Mouse (Mus musculus): Measurements from ENCODE around the gene Klk6. TPM values are rescaled to one million over a fixed set of nuclear protein-coding genes. Genes with fewer than 3 reads are reported as not detected.

Klk6 gene
- polyA plus RNA-seq, 1 experiment: 1.1 TPM

DNA sequence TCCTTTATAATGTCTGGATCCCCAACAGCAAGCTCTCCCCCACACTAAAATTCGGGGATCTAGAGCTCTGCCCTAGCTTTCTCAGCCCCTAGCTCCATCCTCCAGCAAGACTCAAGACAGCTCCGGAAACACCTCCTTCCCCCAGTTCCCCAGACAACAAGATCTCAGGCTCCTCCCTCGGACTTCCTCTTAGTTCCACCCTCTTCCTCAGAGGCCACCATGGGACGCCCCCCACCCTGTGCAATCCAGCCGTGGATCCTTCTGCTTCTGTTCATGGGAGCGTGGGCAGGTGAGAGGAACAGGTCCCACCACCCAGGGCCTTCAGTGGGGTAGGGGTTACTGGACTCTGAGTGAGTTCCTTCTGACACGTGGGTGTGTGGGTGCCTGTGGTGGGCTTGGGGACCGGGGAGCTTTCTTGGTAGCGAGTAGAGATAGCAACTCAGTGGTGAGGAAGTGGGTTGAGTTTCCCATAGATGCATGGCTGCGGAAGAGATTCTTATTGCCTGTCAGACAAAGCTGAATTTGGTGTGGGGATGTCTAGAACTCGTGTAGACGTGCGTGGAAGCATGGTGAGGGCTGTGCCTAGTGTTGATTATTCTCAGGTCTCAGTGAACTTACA, 26.3 kb upstream of the Klk6 start:
- Histone ChIP-seq H3K79me2 (ENCODE audit: control insufficient read depth, insufficient read depth) (no peaks in the 10 kb centered on the region), H3K79me3 (ENCODE audit: low read depth) (no peaks in the 10 kb centered on the region), H3K4me3 (ENCODE audit: insufficient read depth, poor library complexity, severe bottlenecking) (no peak overlapping the region), H3K27me3 (ENCODE audit: control insufficient read depth, insufficient read depth, insufficient read length) (no peaks in the 10 kb centered on the region), H3K36me3 (ENCODE audit: control insufficient read depth, insufficient read depth) (no peaks in the 10 kb centered on the region), H3ac (ENCODE audit: control insufficient read depth, insufficient read length, low read depth) (no peak overlapping the region)
- no peak for TF ChIP-seq USF1 (IDR thresholded peaks at IDR 0.05; ENCODE audit: low read depth)
- no peak for TF ChIP-seq MYOD1 (IDR thresholded peaks at IDR 0.05; ENCODE audit: control insufficient read depth, insufficient read length, low read depth)
- TF ChIP-seq MYOG (IDR thresholded peaks at IDR 0.05; ENCODE audit: control insufficient read depth, extremely low read depth, insufficient read length): no peak
- no peak for TF ChIP-seq FOSL1 (IDR thresholded peaks at IDR 0.05; ENCODE audit: insufficient read depth, low read length, poor library complexity, severe bottlenecking)
- no peak for TF ChIP-seq CEBPB (IDR thresholded peaks at IDR 0.05; ENCODE audit: low read depth)

DNA sequence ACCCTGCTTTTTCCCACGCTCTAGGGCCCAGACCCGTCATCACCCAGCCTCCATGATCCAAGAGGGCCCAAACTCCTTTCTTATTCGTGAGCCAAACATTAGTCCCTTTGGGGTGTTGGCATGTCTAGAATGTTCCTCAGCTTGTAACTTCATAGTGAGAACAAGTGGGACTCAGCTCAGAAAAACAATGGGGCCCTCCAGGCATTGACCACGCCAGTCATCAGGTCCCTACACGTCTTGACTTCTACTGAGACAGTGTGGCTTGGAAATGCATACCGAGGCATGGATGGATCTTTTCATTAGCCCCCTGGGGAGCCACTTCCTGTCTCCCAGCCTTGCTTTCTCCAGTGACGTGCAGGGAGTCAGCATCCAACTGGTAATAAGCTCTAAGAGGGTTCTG, 24.4 kb upstream of the Klk6 start:
- no peak for TF ChIP-seq MYOD1 (IDR thresholded peaks at IDR 0.05; ENCODE audit: control insufficient read depth, insufficient read length, low read depth)
- TF ChIP-seq MAX (IDR thresholded peaks at IDR 0.05): no peak
- TF ChIP-seq FOSL1 (IDR thresholded peaks at IDR 0.05; ENCODE audit: insufficient read depth, low read length, poor library complexity, severe bottlenecking): no peak
- no peak for TF ChIP-seq CTCF (IDR thresholded peaks at IDR 0.05; ENCODE audit: control insufficient read depth, insufficient read depth, insufficient read length)
- no peak for TF ChIP-seq CEBPB (IDR thresholded peaks at IDR 0.05; ENCODE audit: low read depth)
- TF ChIP-seq MYOG (IDR thresholded peaks at IDR 0.05; ENCODE audit: control insufficient read depth, extremely low read depth, insufficient read length): no peak
- no peak for TF ChIP-seq USF1 (IDR thresholded peaks at IDR 0.05; ENCODE audit: low read depth)
- no peak overlapping the region for H3ac ChIP-seq (ENCODE audit: control insufficient read depth, insufficient read length, low read depth)
- no peaks in the 10 kb centered on the region for H3K27me3 ChIP-seq (ENCODE audit: control insufficient read depth, insufficient read depth, insufficient read length)
- no peak overlapping the region for H3K4me3 ChIP-seq (ENCODE audit: insufficient read depth, poor library complexity, severe bottlenecking)
- H3K79me2 ChIP-seq (ENCODE audit: control insufficient read depth, insufficient read depth): no peaks in the 10 kb centered on the region
- no peaks in the 10 kb centered on the region for H3K79me3 ChIP-seq (ENCODE audit: low read depth)
- no peaks in the 10 kb centered on the region for H3K36me3 ChIP-seq (ENCODE audit: control insufficient read depth, insufficient read depth)

DNA sequence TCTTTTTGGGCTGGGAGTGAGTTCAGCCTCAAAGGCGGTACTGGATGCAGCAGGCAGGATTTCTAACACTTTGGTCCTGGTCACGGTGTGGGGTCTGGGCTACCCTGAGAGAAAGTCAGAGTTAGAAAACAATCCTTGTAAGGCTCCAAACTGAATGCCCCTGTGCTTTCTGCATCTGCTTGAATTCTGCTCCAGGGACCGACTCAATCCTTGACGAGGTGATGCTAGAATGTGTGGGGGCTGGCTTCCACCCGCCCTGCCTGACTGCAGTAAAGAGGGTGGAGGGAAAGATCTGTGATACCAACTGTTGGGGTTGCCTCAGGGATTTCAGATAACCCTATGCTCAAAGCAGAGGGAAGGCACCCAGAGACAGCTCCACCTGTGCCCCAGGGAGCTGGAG, 13.3 kb upstream of the Klk6 start, which contains the start of gene Klk7:
TSS of gene Klk7 (plus strand) at position 301 of the 400 bp plus-strand sequence.
- TF ChIP-seq USF1 (IDR thresholded peaks at IDR 0.05; ENCODE audit: low read depth) (no peak), CTCF (IDR thresholded peaks at IDR 0.05; ENCODE audit: control insufficient read depth, insufficient read depth, insufficient read length) (no peak), MYOD1 (IDR thresholded peaks at IDR 0.05; ENCODE audit: control insufficient read depth, insufficient read length, low read depth) (no peak), MYOG (IDR thresholded peaks at IDR 0.05; ENCODE audit: control insufficient read depth, extremely low read depth, insufficient read length) (no peak), CEBPB (IDR thresholded peaks at IDR 0.05; ENCODE audit: low read depth) (no peak), FOSL1 (IDR thresholded peaks at IDR 0.05; ENCODE audit: insufficient read depth, low read length, poor library complexity, severe bottlenecking) (no peak), MAX (IDR thresholded peaks at IDR 0.05) (no peak)
- Histone ChIP-seq H3K79me2 (ENCODE audit: control insufficient read depth, insufficient read depth) (no peaks in the 10 kb centered on the region), H3ac (ENCODE audit: control insufficient read depth, insufficient read length, low read depth) (no peak within 1 kb of the TSS), H3K4me3 (ENCODE audit: insufficient read depth, poor library complexity, severe bottlenecking) (no peak within 1 kb of the TSS), H3K27me3 (ENCODE audit: control insufficient read depth, insufficient read depth, insufficient read length) (peaks cover 20% of the 10 kb centered on the region), H3K36me3 (ENCODE audit: control insufficient read depth, insufficient read depth) (no peaks in the 10 kb centered on the region), H3K79me3 (ENCODE audit: low read depth) (no peaks in the 10 kb centered on the region)

DNA sequence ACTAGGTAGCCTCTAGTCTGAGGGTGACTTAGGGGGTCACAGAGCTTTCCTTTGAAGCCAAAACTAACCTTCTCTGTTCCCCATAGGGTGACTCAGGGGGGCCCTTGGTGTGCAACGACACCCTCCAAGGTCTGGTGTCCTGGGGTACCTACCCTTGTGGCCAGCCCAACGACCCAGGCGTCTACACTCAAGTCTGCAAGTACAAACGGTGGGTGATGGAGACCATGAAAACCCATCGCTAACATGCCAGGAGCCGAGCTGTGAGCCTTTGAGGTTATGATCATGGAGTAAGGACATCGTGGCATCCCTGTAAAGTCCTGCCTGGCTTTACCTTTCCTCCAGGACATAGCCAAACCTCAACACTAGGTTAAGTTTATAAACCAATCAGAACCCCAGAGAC, 9.1 kb upstream of the Klk6 start:
- Histone ChIP-seq H3K4me3 (ENCODE audit: insufficient read depth, poor library complexity, severe bottlenecking) (no peak overlapping the region), H3K27me3 (ENCODE audit: control insufficient read depth, insufficient read depth, insufficient read length) (peaks cover 20% of the 10 kb centered on the region), H3K79me3 (ENCODE audit: low read depth) (no peaks in the 10 kb centered on the region), H3K79me2 (ENCODE audit: control insufficient read depth, insufficient read depth) (no peaks in the 10 kb centered on the region), H3ac (ENCODE audit: control insufficient read depth, insufficient read length, low read depth) (no peak overlapping the region), H3K36me3 (ENCODE audit: control insufficient read depth, insufficient read depth) (no peaks in the 10 kb centered on the region)
- no peak for TF ChIP-seq MYOG (IDR thresholded peaks at IDR 0.05; ENCODE audit: control insufficient read depth, extremely low read depth, insufficient read length)
- TF ChIP-seq FOSL1 (IDR thresholded peaks at IDR 0.05; ENCODE audit: insufficient read depth, low read length, poor library complexity, severe bottlenecking): no peak
- TF ChIP-seq MAX (IDR thresholded peaks at IDR 0.05): no peak
- no peak for TF ChIP-seq USF1 (IDR thresholded peaks at IDR 0.05; ENCODE audit: low read depth)
- TF ChIP-seq CEBPB (IDR thresholded peaks at IDR 0.05; ENCODE audit: low read depth): no peak
- TF ChIP-seq CTCF (IDR thresholded peaks at IDR 0.05; ENCODE audit: control insufficient read depth, insufficient read depth, insufficient read length): no peak
- TF ChIP-seq MYOD1 (IDR thresholded peaks at IDR 0.05; ENCODE audit: control insufficient read depth, insufficient read length, low read depth): no peak

DNA sequence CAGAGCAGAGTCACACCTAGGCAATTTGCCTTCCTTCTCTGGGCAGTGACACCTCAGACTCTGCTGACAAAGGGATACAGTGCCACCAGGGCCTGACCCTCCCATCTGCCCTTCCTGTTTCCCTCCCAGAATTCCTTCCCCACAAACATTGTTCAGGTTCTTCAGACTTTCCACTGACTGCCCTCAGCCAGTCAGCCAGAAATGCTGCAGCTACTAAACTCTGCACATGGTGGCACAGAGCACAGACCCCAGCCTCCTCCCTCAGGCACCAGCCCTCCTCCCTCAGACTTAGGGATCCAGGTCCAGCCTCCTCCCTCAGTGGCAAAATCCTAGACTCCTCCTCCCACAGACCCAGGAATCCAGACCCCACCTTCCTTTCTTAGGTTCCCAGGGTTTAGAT, 7.6 kb upstream of the Klk6 start:
- H3K36me3 ChIP-seq (ENCODE audit: control insufficient read depth, insufficient read depth): no peaks in the 10 kb centered on the region
- no peak overlapping the region for H3K4me3 ChIP-seq (ENCODE audit: insufficient read depth, poor library complexity, severe bottlenecking)
- TF ChIP-seq CTCF (IDR thresholded peaks at IDR 0.05; ENCODE audit: control insufficient read depth, insufficient read depth, insufficient read length) (no peak), MAX (IDR thresholded peaks at IDR 0.05) (no peak), FOSL1 (IDR thresholded peaks at IDR 0.05; ENCODE audit: insufficient read depth, low read length, poor library complexity, severe bottlenecking) (no peak), CEBPB (IDR thresholded peaks at IDR 0.05; ENCODE audit: low read depth) (no peak), USF1 (IDR thresholded peaks at IDR 0.05; ENCODE audit: low read depth) (no peak), MYOD1 (IDR thresholded peaks at IDR 0.05; ENCODE audit: control insufficient read depth, insufficient read length, low read depth) (no peak), MYOG (IDR thresholded peaks at IDR 0.05; ENCODE audit: control insufficient read depth, extremely low read depth, insufficient read length) (no peak)
- H3K79me2 ChIP-seq (ENCODE audit: control insufficient read depth, insufficient read depth): no peaks in the 10 kb centered on the region
- H3ac ChIP-seq (ENCODE audit: control insufficient read depth, insufficient read length, low read depth): no peak overlapping the region
- H3K27me3 ChIP-seq (ENCODE audit: control insufficient read depth, insufficient read depth, insufficient read length): peaks cover 12% of the 10 kb centered on the region
- H3K79me3 ChIP-seq (ENCODE audit: low read depth): no peaks in the 10 kb centered on the region

Data from C2C12 (cell line).